Mouse (Mus musculus): Measurements from ENCODE around the gene Aif1l.

DNA sequence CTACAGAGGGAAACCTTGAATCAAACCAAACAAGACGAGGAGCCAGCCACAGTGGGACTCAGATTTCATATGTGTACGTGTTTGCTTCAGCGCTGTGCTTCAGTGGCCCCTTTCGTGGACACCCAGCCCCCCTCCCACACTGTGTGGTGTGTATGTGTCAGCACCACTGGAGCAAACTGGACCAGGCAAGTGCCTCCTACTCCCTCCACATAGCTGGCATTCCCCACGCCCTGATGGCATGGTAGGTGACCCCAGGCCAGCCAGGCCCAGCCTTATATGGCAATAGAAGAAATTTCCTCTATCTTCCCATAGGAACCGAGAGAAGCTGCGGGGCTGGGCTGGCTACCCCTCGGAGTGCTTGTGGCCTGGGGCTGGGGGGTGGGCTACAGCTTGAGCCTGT lies 3.7 kb downstream of the Aif1l start:
- TF ChIP-seq POLR2A (IDR thresholded peaks at IDR 0.05; ENCODE audit: borderline replicate concordance, extremely low read depth, insufficient read depth, insufficient read length, poor library complexity, severe bottlenecking) (no peak), CTCF (IDR thresholded peaks at IDR 0.05; ENCODE audit: borderline replicate concordance, extremely low read depth, insufficient read depth, insufficient read length) (no peak)
